Mouse (Mus musculus): Measurements from ENCODE around the gene Mark1. TPM values are rescaled to one million over a fixed set of nuclear protein-coding genes. Genes with fewer than 3 reads are reported as not detected.
A peak's percentile ranks its signal among the peaks of the same experiment; 100 is the strongest.

The Mark1 gene
- 1 to 10 TPM; 5.9 to 8.2 TPM for total RNA-seq (2021)
- long read RNA-seq, experiment 1, full-length matches to known transcripts = 8 of 10 reads
- long read RNA-seq, experiment 1, partial matches to known transcripts = 0 of 10 reads
- long read RNA-seq, experiment 1, other reads (novel, unspliced or antisense) = 2 of 10 reads
- long read RNA-seq, experiment 2, full-length matches to known transcripts = 12 of 14 reads
- long read RNA-seq, experiment 2, partial matches to known transcripts = 0 of 14 reads
- long read RNA-seq, experiment 2, other reads (novel, unspliced or antisense) = 2 of 14 reads

- peak; percentile 42 for DNase-seq
These were observed at the start of gene Mark1 for GRCm38 (mm10) chr1:184999071-184999750. Mark1 (minus strand) TSS chr1:184999570.

GRCm38 (mm10) chr1:185047516-185048247 lies 48.3 kb upstream of the Mark1 start:
- no peak for DNase-seq

- no peak for DNase-seq
These were observed 47.1 kb upstream of the Mark1 start for GRCm38 (mm10) chr1:185046513-185046912.

GRCm38 (mm10) chr1:185038183-185038686 lies 38.9 kb upstream of the Mark1 start:
- no peak for DNase-seq

GRCm38 (mm10) chr1:185030565-185030964 lies 31.2 kb upstream of the Mark1 start:
- no peak for DNase-seq

DNA sequence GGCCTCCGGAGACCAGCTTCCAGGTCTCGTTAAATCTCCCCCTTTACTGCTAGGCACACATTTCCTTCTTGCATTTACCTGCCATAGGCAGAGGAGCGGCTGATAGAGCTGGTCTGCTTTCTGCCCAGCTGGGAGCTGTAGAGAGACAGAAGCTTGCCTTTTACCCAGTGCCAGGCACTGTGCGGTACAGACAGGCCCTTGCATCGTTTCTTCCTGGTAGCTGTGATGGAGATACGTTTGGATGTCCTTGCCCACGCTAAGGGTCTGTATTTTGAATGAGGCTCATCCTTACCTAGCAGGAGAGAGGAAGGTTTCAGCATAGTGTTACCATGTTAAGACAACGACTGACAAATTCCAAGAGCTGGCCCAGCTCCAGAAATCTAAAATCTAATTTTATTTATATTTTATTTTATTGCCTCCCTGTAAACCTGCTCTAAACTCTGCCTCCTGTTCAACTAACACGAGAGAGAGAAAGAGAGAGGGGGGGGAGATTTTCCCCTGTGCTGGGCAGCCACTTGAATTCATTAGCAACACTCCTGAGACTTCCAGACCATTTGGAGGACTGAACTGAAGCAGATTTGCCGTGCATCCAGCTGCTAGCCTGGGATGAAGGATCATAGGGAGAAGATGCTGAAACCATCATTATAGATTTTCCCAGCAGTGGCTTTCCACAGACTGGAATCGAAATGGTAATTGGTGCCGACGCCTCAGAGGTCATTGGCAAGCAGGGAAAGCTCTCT lies 21.2 kb upstream of the Mark1 start:
- DNase-seq = no peak

DNA sequence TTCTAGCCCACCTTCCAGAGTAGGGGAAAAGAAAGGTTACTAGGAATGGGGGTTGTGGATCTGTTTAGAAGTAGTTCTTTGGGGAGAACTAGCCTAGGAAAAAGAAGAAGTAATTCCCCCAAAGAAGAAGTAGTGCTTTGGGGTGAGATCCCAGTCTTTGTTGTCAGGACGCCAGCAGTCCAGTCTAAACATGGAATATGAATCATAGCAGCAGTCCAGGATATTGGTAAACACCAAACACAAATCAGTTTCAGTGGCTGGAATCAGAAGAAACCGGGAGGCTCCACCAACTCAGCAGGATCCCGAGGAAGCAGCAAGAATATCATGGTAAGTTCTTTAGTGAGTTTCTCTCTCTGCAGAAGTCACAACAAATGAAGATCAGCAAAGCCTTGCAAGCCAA lies 13.2 kb upstream of the Mark1 start:
- DNase-seq = no peak

DNA sequence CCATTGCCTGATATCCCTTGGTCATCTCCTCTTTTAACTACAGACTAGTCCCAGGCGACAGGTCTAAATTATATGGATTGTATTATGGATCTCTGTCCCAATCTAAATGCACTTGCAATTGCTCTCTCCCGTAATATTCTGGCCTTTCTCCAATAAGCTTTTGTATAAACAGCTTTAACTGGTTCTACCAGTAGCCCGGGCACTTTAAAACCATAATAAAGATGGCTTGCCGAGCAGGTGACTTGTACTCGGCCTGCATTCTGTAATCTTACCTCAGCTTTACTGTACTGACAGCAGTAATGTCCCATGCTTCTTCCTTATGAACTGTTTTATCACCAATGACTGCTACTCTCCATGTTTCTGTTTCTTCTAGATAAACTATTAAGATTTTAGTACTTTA lies 7.7 kb upstream of the Mark1 start:
- no peak for DNase-seq

DNA sequence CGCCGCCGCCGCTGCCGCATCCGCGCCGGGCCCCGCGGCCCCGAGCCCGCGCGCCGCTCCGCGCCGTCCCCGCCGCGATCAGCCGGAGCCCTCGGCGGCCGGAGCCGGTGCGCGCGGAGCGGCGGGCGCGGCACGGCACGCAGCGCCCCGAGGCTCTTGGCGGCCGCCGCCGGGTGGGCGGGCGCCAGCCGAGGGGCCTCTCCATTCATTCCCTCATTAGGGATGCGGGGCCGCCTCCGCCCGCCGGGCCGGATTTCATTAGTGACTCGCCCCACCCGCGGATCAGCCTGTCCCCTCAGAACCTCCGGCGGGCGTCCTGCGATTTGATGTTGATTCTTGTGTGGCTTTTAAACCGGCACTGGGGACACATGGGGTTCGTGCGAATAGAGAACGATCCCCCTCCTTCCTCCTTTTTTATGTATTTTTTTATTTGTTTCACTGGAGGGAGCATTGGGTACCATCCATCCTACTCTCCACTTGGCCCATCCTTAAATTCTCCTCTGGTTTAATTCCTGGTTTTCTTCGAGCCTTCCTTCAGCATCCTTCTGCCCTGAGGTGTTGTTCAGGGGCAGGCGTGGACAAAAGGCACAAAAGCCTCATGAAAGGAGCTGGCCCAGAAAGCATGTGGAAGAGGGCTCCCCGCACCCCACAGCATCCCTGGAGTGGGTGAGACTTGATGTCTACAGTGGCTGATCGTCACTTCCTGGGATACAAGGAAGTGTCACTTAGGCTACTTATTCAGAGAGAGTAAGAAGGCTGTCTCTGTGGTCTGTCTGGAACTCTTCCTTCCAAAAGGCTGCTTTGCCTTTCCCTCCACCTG lies 620 bp upstream of the Mark1 start:
- peak; percentile 51 for DNase-seq

DNA sequence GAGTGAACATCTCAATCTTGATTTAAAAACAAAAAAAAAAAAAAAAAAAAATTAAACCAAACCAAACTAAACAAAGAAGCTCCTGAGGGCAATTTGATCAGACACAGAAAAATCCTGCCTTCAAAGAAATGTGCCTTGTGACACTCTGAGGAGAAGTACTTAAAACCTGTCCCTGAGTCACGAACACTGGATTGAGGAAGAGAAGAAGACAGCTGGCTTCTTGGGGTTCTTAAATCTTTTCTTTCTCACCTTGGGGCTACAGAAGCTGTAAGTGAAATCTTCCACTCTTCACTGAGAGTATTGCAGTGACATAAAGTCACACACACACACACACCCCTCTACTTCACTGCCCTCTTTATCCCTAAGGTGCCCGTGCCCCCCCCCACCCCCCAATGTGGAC lies 739 bp downstream of the Mark1 start:
- no peak for DNase-seq

- no peak for DNase-seq
These were observed 1.2 kb downstream of the Mark1 start for GRCm38 (mm10) chr1:184998161-184998560.

DNA sequence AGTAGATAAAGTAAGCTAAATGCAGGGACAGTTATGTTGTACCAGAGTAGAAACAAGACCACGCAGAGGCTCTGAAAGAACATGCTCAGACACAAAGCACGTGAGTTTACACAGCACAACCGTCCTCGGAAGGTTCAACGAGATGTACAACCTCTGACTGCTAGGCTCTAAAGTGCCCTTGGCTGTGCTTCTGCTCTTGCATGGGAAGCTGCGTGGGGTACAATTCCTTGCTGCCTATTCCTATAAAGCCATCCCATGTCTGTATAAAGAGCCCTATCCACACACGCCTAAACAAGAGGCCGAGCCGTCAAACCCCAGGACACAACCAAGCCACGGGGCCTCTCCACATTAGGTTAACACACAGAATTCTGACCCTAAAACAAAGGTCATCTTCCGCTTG lies 1.9 kb downstream of the Mark1 start:
- no peak for DNase-seq

- no peak for DNase-seq
These were observed 4.0 kb downstream of the Mark1 start for GRCm38 (mm10) chr1:184995335-184995734.

DNA sequence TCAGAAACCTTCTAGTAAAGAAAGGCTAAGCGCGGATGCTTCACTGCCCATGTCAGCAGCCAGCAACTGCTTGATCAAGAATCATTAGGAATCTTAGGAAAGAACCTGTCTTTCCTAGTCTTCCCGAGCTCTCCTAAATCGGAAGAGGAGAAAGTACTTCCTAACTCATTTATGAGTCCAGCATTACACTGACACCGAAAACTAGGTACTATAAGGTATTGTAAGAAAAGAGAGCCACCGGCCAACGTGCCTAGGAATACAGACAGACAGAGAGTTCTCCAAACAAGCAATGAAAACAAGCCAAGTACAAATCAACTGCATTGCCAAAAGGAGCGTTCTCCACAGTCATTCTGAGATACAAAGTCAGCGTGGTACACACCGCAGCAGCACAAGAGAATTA lies 8.2 kb downstream of the Mark1 start:
- DNase-seq = no peak

DNA sequence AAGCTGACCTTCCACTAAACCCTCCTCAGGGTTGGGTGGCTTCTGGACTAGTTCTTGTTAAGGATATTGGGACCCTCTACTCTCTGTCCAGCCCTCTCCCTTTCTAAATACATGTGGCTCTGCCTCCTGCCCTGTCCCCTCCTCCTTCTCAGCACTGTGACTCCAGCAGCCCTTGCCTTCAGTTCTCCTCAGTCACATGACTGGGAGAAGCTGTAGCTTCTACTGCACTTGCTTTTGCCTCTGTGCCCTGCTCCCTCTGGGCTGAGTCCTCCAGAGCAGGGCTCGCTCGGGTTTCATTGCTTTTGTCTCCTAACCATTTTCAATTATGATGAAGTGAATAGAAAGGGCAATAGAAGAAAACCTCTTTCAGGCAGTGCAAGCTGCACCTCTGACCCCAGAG lies 12.6 kb downstream of the Mark1 start:
- DNase-seq = no peak

GRCm38 (mm10) chr1:184984723-184985122 lies 14.6 kb downstream of the Mark1 start:
- DNase-seq = no peak

- no peak for DNase-seq
These were observed 15.6 kb downstream of the Mark1 start for GRCm38 (mm10) chr1:184983751-184984150.

GRCm38 (mm10) chr1:184972214-184972776 lies 27.1 kb downstream of the Mark1 start:
- no peak for DNase-seq

GRCm38 (mm10) chr1:184969374-184969773 lies 30.0 kb downstream of the Mark1 start:
- DNase-seq = no peak

GRCm38 (mm10) chr1:184965682-184966360 lies 33.5 kb downstream of the Mark1 start:
- DNase-seq = peak; percentile 72

All from gastrocnemius, postnatal 10 days (tissue).